Mouse (Mus musculus) C2C12 (cell line): ENCODE measurements at regions not wholly inside any gene's neighbourhood (a gene's known extent, or its start where the extent isn't known, plus 50 kb on each side); places are given as distances from the start of the nearest gene placed in this dataset.

ENCODE experiments used
- H3K27me3 ChIP-seq: one replicate; pipeline ENCODE4 v1.6.1; 2011; ENCODE audit not compliant: control insufficient read depth, insufficient read depth, insufficient read length
- H3K36me3 ChIP-seq: one replicate; pipeline ENCODE4 v1.6.1; 2011; ENCODE audit not compliant: control insufficient read depth, insufficient read depth
- H3K4me3 ChIP-seq: one replicate; pipeline ENCODE4 v1.5.1; 2011; ENCODE audit warnings: mild to moderate bottlenecking, control low read depth; ENCODE audit not compliant: poor library complexity, insufficient read depth, severe bottlenecking
- H3K79me2 ChIP-seq: one replicate; pipeline ENCODE4 v1.6.1; 2011; ENCODE audit not compliant: control insufficient read depth, insufficient read depth
- H3K79me3 ChIP-seq: one replicate; pipeline ENCODE4 v1.6.1; 2011; ENCODE audit warnings: low read depth, control low read depth
- H3ac ChIP-seq: one replicate; pipeline ENCODE3; 2011; ENCODE audit warnings: low read depth; ENCODE audit not compliant: control insufficient read depth, insufficient read length
- CEBPB ChIP-seq: IDR thresholded peaks from one replicate; pipeline ENCODE4 v1.6.1; 2011; ENCODE audit warnings: low read depth, mild to moderate bottlenecking, control low read depth, moderate library complexity
- CTCF ChIP-seq: IDR thresholded peaks from one replicate; pipeline ENCODE4 v1.5.1; 2011; ENCODE audit not compliant: control insufficient read depth, insufficient read depth, insufficient read length
- FOSL1 ChIP-seq: IDR thresholded peaks from one replicate; pipeline ENCODE4 v1.8.0; 2011; ENCODE audit warnings: mild to moderate bottlenecking, low read length; ENCODE audit not compliant: poor library complexity, insufficient read depth, severe bottlenecking
- MAX ChIP-seq: IDR thresholded peaks from one replicate; pipeline ENCODE4 v1.6.1; 2011; ENCODE audit warnings: mild to moderate bottlenecking, control low read depth
- MYOD1 ChIP-seq: IDR thresholded peaks from one replicate; pipeline ENCODE4 v1.6.1; 2011; ENCODE audit warnings: low read depth; ENCODE audit not compliant: control insufficient read depth, insufficient read length
- MYOG ChIP-seq: IDR thresholded peaks from one replicate; pipeline ENCODE4 v1.6.1; 2011; ENCODE audit not compliant: control insufficient read depth, insufficient read length; ENCODE audit errors: extremely low read depth
- USF1 ChIP-seq: IDR thresholded peaks from one replicate; pipeline ENCODE4 v1.6.1; 2011; ENCODE audit warnings: low read depth, mild to moderate bottlenecking, control low read depth, moderate library complexity

DNA sequence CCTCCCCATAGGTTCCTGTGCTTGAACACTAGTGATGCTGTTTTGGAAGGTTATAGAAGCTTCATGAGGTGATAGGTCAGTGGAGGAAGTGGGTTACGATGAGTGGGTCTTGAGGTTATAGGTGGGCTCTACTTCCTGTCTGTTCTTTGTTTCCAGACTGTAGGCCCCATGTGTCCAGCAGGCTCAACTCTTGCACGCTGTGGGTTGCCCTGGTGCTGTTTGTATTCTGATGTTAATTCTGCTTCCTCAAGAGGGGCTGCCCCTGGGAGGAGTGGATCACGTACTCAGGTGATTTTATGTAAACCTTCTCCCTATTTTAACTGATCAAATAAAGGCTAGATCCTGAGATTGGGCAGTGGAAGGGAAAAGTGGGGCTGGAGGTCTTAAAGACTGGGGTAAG is 60.4 kb upstream of the Rap1gds1 start:
- Histone ChIP-seq H3K36me3 (no peaks in the 10 kb centered on the region), H3K79me3 (no peaks in the 10 kb centered on the region), H3K27me3 (no peaks in the 10 kb centered on the region), H3K4me3 (no peak overlapping the region), H3ac (no peak overlapping the region), H3K79me2 (no peaks in the 10 kb centered on the region)
- TF ChIP-seq USF1 (no peak), MYOD1 (no peak), MAX (no peak), CEBPB (no peak), MYOG (no peak)

DNA sequence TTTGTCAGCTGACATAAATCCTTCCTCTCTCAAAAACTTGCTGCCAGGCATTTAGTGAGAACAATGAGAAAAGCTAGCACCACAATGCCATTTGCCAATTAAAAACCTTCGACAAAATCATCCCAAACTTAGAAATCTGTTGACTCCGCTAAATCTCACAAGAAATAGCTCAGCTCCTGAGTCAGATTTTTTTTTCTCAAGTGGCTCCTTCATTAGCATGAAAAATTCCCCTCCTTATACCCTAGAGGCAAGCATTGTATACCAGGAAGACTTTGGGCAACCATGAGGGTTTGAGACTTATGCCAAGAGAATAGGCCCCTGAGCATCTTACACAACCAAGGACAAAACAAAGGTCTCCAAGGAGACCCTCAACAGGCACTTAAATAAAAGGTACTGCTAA is 61.0 kb upstream of the Rap1gds1 start:
- Histone ChIP-seq H3K79me3 (no peaks in the 10 kb centered on the region), H3ac (no peak overlapping the region), H3K79me2 (no peaks in the 10 kb centered on the region), H3K36me3 (no peaks in the 10 kb centered on the region), H3K4me3 (no peak overlapping the region), H3K27me3 (no peaks in the 10 kb centered on the region)
- TF ChIP-seq CEBPB (no peak), MYOG (no peak), MAX (no peak), CTCF (no peak), FOSL1 (no peak), USF1 (no peak), MYOD1 (no peak)

DNA sequence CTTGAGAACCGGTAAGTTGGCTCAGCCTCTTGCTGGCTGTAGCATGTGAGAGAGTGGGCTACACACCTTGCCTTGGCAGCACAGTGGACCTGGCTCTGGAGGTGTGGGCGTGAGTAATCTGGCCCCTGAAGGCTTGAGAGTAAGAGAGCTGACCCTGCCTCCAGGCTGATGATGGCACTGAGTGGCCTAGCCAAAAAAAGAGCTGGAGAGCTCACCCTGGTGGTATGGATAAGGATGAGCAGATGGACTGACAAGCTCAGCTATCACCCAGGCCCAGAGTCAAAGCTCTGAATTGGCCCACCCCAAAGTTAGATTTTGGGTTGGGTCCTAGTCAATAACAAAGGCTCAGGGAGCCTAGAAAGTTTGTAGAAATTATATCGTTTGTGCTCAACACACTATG is 52.8 kb upstream of the Stpg2 start:
- Histone ChIP-seq H3K27me3 (no peaks in the 10 kb centered on the region), H3K36me3 (no peaks in the 10 kb centered on the region), H3K79me3 (no peaks in the 10 kb centered on the region), H3K79me2 (no peaks in the 10 kb centered on the region), H3K4me3 (no peak overlapping the region), H3ac (no peak overlapping the region)
- TF ChIP-seq MYOG: no peak
- TF ChIP-seq MAX: no peak
- TF ChIP-seq CEBPB: no peak
- no peak for TF ChIP-seq USF1
- no peak for TF ChIP-seq MYOD1
- no peak for TF ChIP-seq CTCF
- TF ChIP-seq FOSL1: no peak

DNA sequence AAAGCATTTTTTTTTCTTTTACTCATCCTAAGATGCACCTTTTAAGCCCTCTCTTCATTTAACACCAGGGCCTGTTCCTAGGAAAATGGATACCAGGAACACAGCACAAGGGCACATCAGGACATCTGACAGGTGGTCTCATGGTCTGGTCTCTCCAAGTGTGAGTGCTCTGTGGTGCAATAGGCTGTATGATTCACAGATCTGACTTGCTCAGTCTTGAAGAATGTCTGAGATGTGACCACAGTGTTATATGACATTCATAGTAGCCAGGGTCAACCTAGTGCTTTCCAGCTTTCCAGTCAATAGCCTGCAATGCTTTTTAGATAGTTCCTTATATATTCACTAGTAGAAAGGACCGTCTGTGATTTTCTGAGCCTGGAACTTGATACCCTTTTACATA is 51.2 kb upstream of the Stpg2 start:
- Histone ChIP-seq H3K79me2 (no peaks in the 10 kb centered on the region), H3ac (no peak overlapping the region), H3K4me3 (no peak overlapping the region), H3K36me3 (no peaks in the 10 kb centered on the region), H3K79me3 (no peaks in the 10 kb centered on the region), H3K27me3 (no peaks in the 10 kb centered on the region)
- TF ChIP-seq CEBPB (peak; percentile 69), FOSL1 (no peak), MYOD1 (peak; percentile 83), CTCF (no peak)
